Mouse (Mus musculus): ENCODE results near the gene Dhrs7c. TPM values are rescaled to one million over a fixed set of nuclear protein-coding genes. Genes with fewer than 3 reads are reported as not detected.

Dhrs7c gene
- not detected in 2 replicates for polyA plus RNA-seq (2015; fragmentation: Nextera tagmentation; extraction: Ambion mirVana)

DNA sequence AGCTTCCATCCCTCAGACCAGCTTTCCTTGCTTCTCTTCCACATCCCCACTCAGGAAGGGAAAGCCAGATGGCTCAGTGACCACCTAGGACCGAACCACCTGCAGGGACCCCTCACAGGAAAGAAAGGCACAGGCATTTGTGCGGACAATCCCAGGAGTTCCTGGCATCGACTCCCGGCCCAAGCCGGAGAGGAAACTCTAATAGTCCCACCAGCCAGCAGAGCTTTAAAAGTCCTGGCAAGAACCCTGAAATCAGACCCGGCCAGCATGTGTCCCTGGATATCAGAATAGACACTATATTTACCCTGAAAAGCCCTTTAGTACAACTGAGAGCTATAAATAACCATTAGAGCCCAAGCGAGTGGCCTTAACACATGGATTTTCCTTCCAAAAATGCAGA is at the start of gene Dhrs7c:
TSS of gene Dhrs7c (plus strand) at position 257 of the 400 bp plus-strand sequence.
- Histone ChIP-seq H3K4me2 (no peak within 1 kb of the TSS), H3K27me3 (no peaks in the 10 kb centered on the region), H3K4me1 (replicated peaks) (no peaks in the 10 kb centered on the region), H3K9me3 (no peaks in the 10 kb centered on the region), H3K36me3 (no peaks in the 10 kb centered on the region), H3K27ac (replicated peaks) (no peak within 1 kb of the TSS), H3K9ac (no peak within 1 kb of the TSS), H3K4me3 (no peak within 1 kb of the TSS)
- 75% methylated on average over 7 of the region's 7 CpGs for WGBS
- no peak for ATAC-seq (ENCODE audit: low FRiP score, low read depth)

DNA sequence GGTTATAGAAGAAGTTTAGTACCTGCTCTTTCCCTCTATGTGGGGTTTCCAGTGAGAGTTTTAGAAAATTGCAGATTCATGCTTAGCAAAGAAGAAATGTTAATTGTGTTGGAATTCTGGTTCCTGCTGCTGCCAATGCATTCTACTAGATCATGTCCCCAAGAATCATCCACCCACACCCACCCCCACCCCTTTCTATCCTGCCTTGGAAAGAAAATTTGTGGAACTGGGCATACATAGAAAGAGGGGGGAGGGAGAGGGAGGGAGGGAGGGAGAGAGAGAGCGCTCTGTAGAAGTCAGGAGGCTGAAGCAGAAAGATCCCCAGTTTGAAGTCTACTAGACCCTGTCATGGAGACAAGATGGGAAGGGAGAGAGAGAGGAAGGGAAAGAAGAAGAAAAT is 41.7 kb upstream of the Dhrs7c start:
- H3K9ac ChIP-seq, result no peak overlapping the region
- H3K4me1 ChIP-seq (replicated peaks), result no peaks in the 10 kb centered on the region
- no peaks in the 10 kb centered on the region for H3K36me3 ChIP-seq
- H3K4me3 ChIP-seq, result no peak overlapping the region
- H3K27ac ChIP-seq (replicated peaks), result no peak overlapping the region
- H3K27me3 ChIP-seq, result no peaks in the 10 kb centered on the region
- ATAC-seq (ENCODE audit: low FRiP score, low read depth), result no peak
- no peak overlapping the region for H3K4me2 ChIP-seq
- H3K9me3 ChIP-seq, result no peaks in the 10 kb centered on the region
- WGBS, result 100% methylated on average over 1 of the region's 1 CpGs

DNA sequence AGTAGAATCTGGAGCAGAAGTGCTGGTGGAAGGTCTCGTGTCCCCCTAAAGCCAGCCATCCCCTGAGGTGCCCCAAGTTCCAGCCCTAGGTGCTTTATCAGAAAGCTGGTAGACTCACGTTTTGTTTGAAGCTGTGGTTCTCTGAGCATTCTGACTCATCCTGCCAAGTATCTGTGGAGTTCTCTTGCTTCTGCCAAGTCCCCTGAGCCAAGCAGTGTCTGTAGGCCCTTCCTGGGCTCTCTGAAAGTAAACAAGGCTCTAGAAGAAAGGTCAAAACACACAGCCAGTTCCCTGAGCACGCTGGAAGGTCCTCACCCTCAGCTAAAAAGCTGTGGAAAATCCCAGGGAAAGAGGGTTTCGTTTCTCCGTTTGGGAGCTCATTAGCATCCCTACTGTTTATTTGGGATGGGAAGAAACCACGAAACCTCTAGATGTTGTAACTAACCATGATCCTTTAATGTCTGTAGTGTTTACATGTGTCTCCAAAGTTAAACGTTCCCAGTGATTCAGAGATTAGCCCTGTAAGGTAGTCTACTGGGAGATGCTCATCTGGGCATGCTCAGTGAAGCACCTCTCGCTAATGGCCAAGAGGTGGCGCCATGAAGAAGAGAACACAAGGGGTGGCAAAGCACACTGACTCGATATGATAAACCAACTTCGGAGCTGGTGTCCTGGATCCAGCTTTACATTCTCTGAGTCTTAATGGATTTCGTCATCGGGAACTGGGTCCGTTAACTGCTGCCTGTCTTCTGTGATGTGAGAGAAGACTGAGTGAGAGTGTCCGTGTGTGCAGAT is 40.4 kb upstream of the Dhrs7c start:
- Histone ChIP-seq H3K27me3 (no peaks in the 10 kb centered on the region), H3K36me3 (no peaks in the 10 kb centered on the region), H3K9ac (no peak overlapping the region), H3K4me1 (replicated peaks) (no peaks in the 10 kb centered on the region), H3K27ac (replicated peaks) (no peak overlapping the region), H3K9me3 (no peaks in the 10 kb centered on the region), H3K4me2 (no peak overlapping the region), H3K4me3 (no peak overlapping the region)
- ATAC-seq (ENCODE audit: low FRiP score, low read depth), result no peak
- WGBS, result 74% methylated on average over 15 of the region's 15 CpGs

GRCm38 (mm10) chr11:67771053-67771452 is 26.9 kb upstream of the Dhrs7c start, which contains the start of gene Glp2r:
Gene Glp2r, minus strand, starts transcription at chr11:67771153.
- Histone ChIP-seq H3K9ac (no peak within 1 kb of the TSS), H3K27ac (replicated peaks) (no peak within 1 kb of the TSS), H3K36me3 (no peaks in the 10 kb centered on the region), H3K4me1 (replicated peaks) (no peaks in the 10 kb centered on the region), H3K4me3 (no peak within 1 kb of the TSS), H3K9me3 (no peaks in the 10 kb centered on the region), H3K4me2 (no peak within 1 kb of the TSS), H3K27me3 (no peaks in the 10 kb centered on the region)
- WGBS, result 86% methylated on average over 14 of the region's 14 CpGs
- no peak for ATAC-seq (ENCODE audit: low FRiP score, low read depth)

DNA sequence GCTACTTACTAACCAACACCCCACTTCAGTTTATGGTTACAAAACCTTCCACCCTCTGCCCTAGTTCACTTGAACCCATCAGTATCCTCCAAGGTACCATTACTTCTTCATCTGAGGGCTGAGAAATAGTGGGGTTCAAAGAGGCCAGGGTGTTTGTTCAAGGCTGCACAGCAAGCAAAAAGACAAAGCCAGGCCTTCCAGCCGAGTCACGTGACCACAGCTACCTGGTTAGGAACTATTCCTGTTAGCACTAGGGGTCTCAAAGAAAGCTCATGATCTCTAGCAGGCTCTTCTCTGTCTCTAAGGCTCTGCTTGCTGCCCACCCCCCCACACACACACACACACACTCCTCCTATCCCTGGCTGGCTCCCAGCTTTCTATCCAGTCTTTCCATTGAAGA is 26.3 kb upstream of the Dhrs7c start:
- Histone ChIP-seq H3K27ac (replicated peaks) (no peak overlapping the region), H3K36me3 (no peaks in the 10 kb centered on the region), H3K9me3 (no peaks in the 10 kb centered on the region), H3K4me2 (no peak overlapping the region), H3K4me1 (replicated peaks) (no peaks in the 10 kb centered on the region), H3K4me3 (no peak overlapping the region), H3K27me3 (no peaks in the 10 kb centered on the region), H3K9ac (no peak overlapping the region)
- no peak for ATAC-seq (ENCODE audit: low FRiP score, low read depth)
- 86% methylated on average over 2 of the region's 2 CpGs for WGBS

- Histone ChIP-seq H3K4me2 (no peak overlapping the region), H3K27me3 (no peaks in the 10 kb centered on the region), H3K27ac (replicated peaks) (no peak overlapping the region), H3K9ac (no peak overlapping the region), H3K9me3 (no peaks in the 10 kb centered on the region), H3K4me3 (no peak overlapping the region), H3K36me3 (no peaks in the 10 kb centered on the region), H3K4me1 (replicated peaks) (no peaks in the 10 kb centered on the region)
- 0 out of 2 replicates have a peak, but pooled peaks have one; percentile 45 for ATAC-seq (ENCODE audit: low FRiP score, low read depth)
- WGBS, result 21% methylated on average over 8 of the region's 8 CpGs
These were observed 25.4 kb upstream of the Dhrs7c start for GRCm38 (mm10) chr11:67772577-67772976.

GRCm38 (mm10) chr11:67774379-67774778 is 23.6 kb upstream of the Dhrs7c start, which contains the start of gene Gsg1l2:
Gene Gsg1l2, plus strand, starts transcription at chr11:67774608.
- H3K27me3 ChIP-seq, result no peaks in the 10 kb centered on the region
- no peak within 1 kb of the TSS for H3K9ac ChIP-seq
- 82% methylated on average over 12 of the region's 12 CpGs for WGBS
- no peak within 1 kb of the TSS for H3K4me3 ChIP-seq
- no peak for ATAC-seq (ENCODE audit: low FRiP score, low read depth)
- no peaks in the 10 kb centered on the region for H3K9me3 ChIP-seq
- H3K27ac ChIP-seq (replicated peaks), result no peak within 1 kb of the TSS
- no peak within 1 kb of the TSS for H3K4me2 ChIP-seq
- no peaks in the 10 kb centered on the region for H3K4me1 ChIP-seq (replicated peaks)
- H3K36me3 ChIP-seq, result no peaks in the 10 kb centered on the region

DNA sequence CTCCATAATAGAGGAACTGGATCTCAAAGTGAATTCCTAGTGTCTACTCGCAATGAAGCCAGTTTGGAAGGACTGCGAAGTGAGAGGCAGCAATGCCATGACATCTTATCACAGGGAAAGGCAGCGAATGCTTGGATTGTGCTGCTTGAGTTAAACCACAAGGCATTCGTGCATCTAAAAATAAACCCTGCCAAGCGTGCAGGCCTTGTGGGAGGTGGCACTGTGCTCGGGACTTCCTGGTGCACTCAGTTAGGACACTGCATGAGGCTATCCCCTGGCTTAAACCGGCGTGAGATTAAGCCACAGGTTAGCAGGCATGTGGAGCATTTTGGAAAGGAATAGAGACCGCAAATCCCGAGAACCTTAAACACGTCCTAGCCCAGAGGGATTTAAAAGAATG is 7.8 kb upstream of the Dhrs7c start:
- 84% methylated on average over 11 of the region's 11 CpGs for WGBS
- no peak overlapping the region for H3K9ac ChIP-seq
- ATAC-seq (ENCODE audit: low FRiP score, low read depth), result no peak

GRCm38 (mm10) chr11:67800130-67800723 is 2.2 kb downstream of the Dhrs7c start:
- no peaks in the 10 kb centered on the region for H3K9me3 ChIP-seq
- no peak for ATAC-seq (ENCODE audit: low FRiP score, low read depth)
- H3K36me3 ChIP-seq, result no peaks in the 10 kb centered on the region
- H3K27ac ChIP-seq (replicated peaks), result no peak overlapping the region
- no peak overlapping the region for H3K4me2 ChIP-seq
- no peak overlapping the region for H3K4me3 ChIP-seq
- H3K27me3 ChIP-seq, result no peaks in the 10 kb centered on the region
- H3K9ac ChIP-seq, result no peak overlapping the region
- H3K4me1 ChIP-seq (replicated peaks), result no peaks in the 10 kb centered on the region

More for the DNA sequence above, 7.8 kb upstream of the Dhrs7c start:
- no peaks in the 10 kb centered on the region for H3K27me3 ChIP-seq
- H3K4me3 ChIP-seq, result no peak overlapping the region
- no peaks in the 10 kb centered on the region for H3K36me3 ChIP-seq
- H3K27ac ChIP-seq (replicated peaks), result no peak overlapping the region
- no peak overlapping the region for H3K4me2 ChIP-seq
- H3K9me3 ChIP-seq, result no peaks in the 10 kb centered on the region
- H3K4me1 ChIP-seq (replicated peaks), result no peaks in the 10 kb centered on the region

DNA sequence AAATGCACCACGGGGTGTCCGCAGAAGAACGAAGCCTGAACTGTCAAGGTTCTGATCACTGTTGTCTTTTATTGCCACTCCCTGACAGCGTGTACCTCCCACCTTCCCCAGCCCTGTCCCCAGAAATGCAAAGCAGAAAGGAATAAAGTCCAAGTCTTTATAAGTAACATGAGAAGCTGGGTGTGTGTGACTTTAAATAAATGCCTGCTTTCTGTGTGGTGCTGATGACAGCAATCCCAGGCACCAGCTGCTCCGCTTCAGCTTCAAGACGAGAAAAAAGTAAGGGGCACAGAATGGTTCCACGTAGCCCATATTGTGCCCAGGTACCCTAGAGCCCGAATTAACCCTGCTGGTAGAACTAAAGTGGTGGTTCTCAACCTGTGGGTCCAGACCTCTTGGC is 3.2 kb downstream of the Dhrs7c start:
- no peak for ATAC-seq (ENCODE audit: low FRiP score, low read depth)
- WGBS, result 81% methylated on average over 8 of the region's 8 CpGs
- Histone ChIP-seq H3K9me3 (no peaks in the 10 kb centered on the region), H3K4me2 (no peak overlapping the region), H3K4me3 (no peak overlapping the region), H3K4me1 (replicated peaks) (no peaks in the 10 kb centered on the region), H3K9ac (no peak overlapping the region), H3K27me3 (no peaks in the 10 kb centered on the region), H3K27ac (replicated peaks) (no peak overlapping the region), H3K36me3 (no peaks in the 10 kb centered on the region)

GRCm38 (mm10) chr11:67805538-67805937 is 7.6 kb downstream of the Dhrs7c start:
- Histone ChIP-seq H3K36me3 (no peaks in the 10 kb centered on the region), H3K27me3 (no peaks in the 10 kb centered on the region), H3K27ac (replicated peaks) (no peak overlapping the region), H3K9me3 (no peaks in the 10 kb centered on the region), H3K9ac (no peak overlapping the region), H3K4me3 (no peak overlapping the region), H3K4me1 (replicated peaks) (no peaks in the 10 kb centered on the region), H3K4me2 (no peak overlapping the region)
- ATAC-seq (ENCODE audit: low FRiP score, low read depth), result no peak
- 94% methylated on average over 1 of the region's 1 CpGs for WGBS

DNA sequence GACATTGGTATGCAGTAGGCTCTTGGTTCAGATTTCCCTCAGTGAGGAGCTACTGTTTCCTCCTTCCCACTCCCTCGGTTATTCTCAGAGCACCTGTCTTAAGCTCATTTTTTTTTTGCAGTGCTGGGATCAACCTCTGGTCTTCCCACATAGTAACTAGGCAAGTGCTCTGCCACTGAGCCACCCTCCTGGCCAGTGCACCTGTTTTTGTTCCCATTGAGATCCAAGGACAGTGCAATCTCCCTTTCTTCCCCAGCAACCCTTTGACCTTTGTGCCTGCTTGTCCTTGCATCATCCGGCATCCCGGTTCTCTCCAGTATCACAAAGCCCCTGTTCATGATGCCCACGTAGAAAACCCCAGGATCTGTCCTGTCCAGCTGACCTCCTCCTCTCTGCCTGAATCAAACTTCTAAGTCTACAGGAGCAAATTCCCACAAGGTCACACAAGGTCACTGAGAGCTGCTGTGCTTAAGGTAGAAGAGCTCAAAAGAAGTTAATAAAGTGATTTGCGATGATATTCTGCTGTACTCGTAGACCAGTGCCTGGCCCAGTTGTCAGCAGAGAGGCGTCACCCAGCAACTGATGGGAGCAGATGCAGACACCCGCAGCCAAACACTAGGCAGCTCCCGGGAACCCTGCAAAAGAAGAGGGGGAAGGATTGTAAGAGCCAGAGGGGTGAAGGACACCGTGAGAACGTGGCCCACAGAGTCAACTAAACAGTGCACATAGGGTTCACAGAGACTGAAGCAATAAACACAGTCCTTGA is 9.0 kb downstream of the Dhrs7c start:
- H3K4me3 ChIP-seq, result no peak overlapping the region
- no peaks in the 10 kb centered on the region for H3K4me1 ChIP-seq (replicated peaks)
- H3K9me3 ChIP-seq, result no peaks in the 10 kb centered on the region
- ATAC-seq (ENCODE audit: low FRiP score, low read depth), result no peak
- H3K9ac ChIP-seq, result no peak overlapping the region
- no peak overlapping the region for H3K27ac ChIP-seq (replicated peaks)
- no peak overlapping the region for H3K4me2 ChIP-seq
- H3K36me3 ChIP-seq, result no peaks in the 10 kb centered on the region
- no peaks in the 10 kb centered on the region for H3K27me3 ChIP-seq
- WGBS, result 86% methylated on average over 11 of the region's 11 CpGs
